Mouse (Mus musculus) olfactory bulb, adult 2 months (tissue): Measurements from ENCODE around the gene Tgoln1.

Source experiments
- CTCF ChIP-seq: fragments of 200-500 bp; IDR thresholded peaks from 2 replicates; pipeline ENCODE4 v1.5.1; 2012; ENCODE audit warnings: low read depth, mild to moderate bottlenecking, low read length, moderate library complexity; ENCODE audit not compliant: insufficient read depth
- POLR2A ChIP-seq: fragments of 200-500 bp; IDR thresholded peaks from 2 replicates; pipeline ENCODE4 v1.6.1; 2012; ENCODE audit warnings: mild to moderate bottlenecking, low read depth, low read length, moderate library complexity; ENCODE audit not compliant: insufficient read depth

DNA sequence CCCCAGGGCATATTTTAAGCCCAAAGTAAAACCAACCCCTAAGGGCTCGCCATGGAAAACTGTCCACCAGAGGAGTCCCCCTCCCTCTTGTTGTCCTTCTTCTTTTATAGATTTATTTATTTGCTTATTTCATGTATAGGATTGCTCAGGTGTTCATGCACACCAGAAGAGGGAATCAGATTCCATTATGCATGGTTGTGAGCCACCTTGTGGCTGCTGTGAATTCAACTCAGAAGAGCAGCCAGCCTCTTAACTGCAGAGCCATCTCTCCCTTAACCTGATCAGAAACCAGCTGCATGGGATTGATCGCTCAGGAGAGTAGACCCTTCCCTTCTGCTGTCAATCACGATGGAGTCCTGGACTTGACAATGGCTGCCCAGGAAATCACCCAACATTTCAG lies 20.1 kb upstream of the Tgoln1 start:
- TF ChIP-seq CTCF: no peak
- no peak for TF ChIP-seq POLR2A
